Mouse (Mus musculus) forebrain, embryonic 14.5 days (tissue): ENCODE measurements around the gene Taar7f. TPM values are rescaled to one million over a fixed set of nuclear protein-coding genes. Genes with fewer than 3 reads are reported as not detected.
"Not testable (repeated sequence)": the region's sequence is repeated elsewhere in the genome, so short reads cannot be mapped to it uniquely, and the experiment has no call there.

Experiments used
- ATAC-seq: fragments of 200-750 bp; cut with Nextera tagmentation; 2 replicates; pipeline ENCODE4 v1.8.0; 2017; ENCODE audit warnings: mild to moderate bottlenecking, moderate library complexity
- DNase-seq: peaks from one replicate; pipeline ENCODE4 v3.0.0-alpha.2; 2015; ENCODE audit warnings: low spot score
- H3K27ac ChIP-seq: fragments of 300-500 bp; sonication (generic); 2 replicates; pipeline ENCODE4 v1.5.1; 2014; ENCODE audit warnings: low read depth, mild to moderate bottlenecking, control low read depth, low read length, moderate library complexity
- H3K27me3 ChIP-seq: fragments of 300-500 bp; sonication (generic); replicated peaks from 2 replicates; pipeline ENCODE4 v1.6.1; 2014; ENCODE audit warnings: low read length, control low read depth, mixed read lengths; ENCODE audit not compliant: control insufficient read depth, insufficient read depth
- H3K36me3 ChIP-seq: fragments of 300-500 bp; sonication (generic); 2 replicates; pipeline ENCODE4 v1.6.1; 2014; ENCODE audit warnings: low read length, control low read depth; ENCODE audit not compliant: control insufficient read depth, insufficient read depth
- H3K4me1 ChIP-seq: fragments of 300-500 bp; sonication (generic); 2 replicates; pipeline ENCODE4 v1.6.1; 2014; ENCODE audit warnings: antibody characterized with exemption, low read length, control low read depth; ENCODE audit not compliant: control insufficient read depth, insufficient read depth
- H3K4me2 ChIP-seq: fragments of 300-500 bp; sonication (generic); 2 replicates; pipeline ENCODE4 v1.6.1; 2014; ENCODE audit warnings: mild to moderate bottlenecking, control low read depth, low read length
- H3K4me3 ChIP-seq: fragments of 300-500 bp; sonication (generic); 2 replicates; pipeline ENCODE4 v1.5.1; 2014; ENCODE audit warnings: low read depth, low read length, control low read depth
- H3K9ac ChIP-seq: fragments of 300-500 bp; sonication (generic); 2 replicates; pipeline ENCODE4 v1.6.1; 2014; ENCODE audit warnings: mild to moderate bottlenecking, low read length, control low read depth, moderate library complexity
- H3K9me3 ChIP-seq: fragments of 300-500 bp; sonication (generic); replicated peaks from 2 replicates; pipeline ENCODE4 v1.6.1; 2016; ENCODE audit warnings: low read length, control low read depth, mixed read lengths; ENCODE audit not compliant: control insufficient read depth
- WGBS: fragments of 180-500 bp; shearing (Covaris S2); extraction: QIAGEN DNeasy Blood & Tissue Kit; methylation state at CpG from one replicate; pipeline ENCODE4 v1.1.7; 2014; 5-methylcytosine and 5-hydroxymethylcytosine counted together
- polyA plus RNA-seq: library from polyadenylated mRNA; unstranded; fragments of >200 nt; fragmentation: Nextera tagmentation; extraction: Ambion mirVana; gene quantifications from 2 replicates; pipeline ENCODE4 v1.2.1, GENCODE M21; 2014

The Taar7f gene
- polyA plus RNA-seq, 1 experiment from 2014 or later = not detected

- H3K9ac ChIP-seq = no peak overlapping the region
- no peaks in the 10 kb centered on the region for H3K4me1 ChIP-seq
- H3K4me3 ChIP-seq = no peak overlapping the region
- DNase-seq = no peak
- WGBS = 73% methylated on average over 5 of the region's 5 CpGs
- no peak overlapping the region for H3K4me2 ChIP-seq
- no peak overlapping the region for H3K27ac ChIP-seq
- no peaks in the 10 kb centered on the region for H3K27me3 ChIP-seq
- no peaks in the 10 kb centered on the region for H3K36me3 ChIP-seq
- no peaks in the 10 kb centered on the region for H3K9me3 ChIP-seq
- no peak for ATAC-seq
These were observed 2.7 kb downstream of the Taar7f start for GRCm38 (mm10) chr10:24052039-24052438.

- no peak for DNase-seq
- Histone ChIP-seq H3K4me3 (no peak overlapping the region), H3K4me2 (no peak overlapping the region), H3K9ac (no peak overlapping the region), H3K4me1 (no peaks in the 10 kb centered on the region), H3K27ac (no peak overlapping the region), H3K9me3 (no peaks in the 10 kb centered on the region), H3K36me3 (no peaks in the 10 kb centered on the region), H3K27me3 (no peaks in the 10 kb centered on the region)
- ATAC-seq = no peak
- WGBS = 80% methylated on average over 3 of the region's 3 CpGs
These were observed 9.7 kb downstream of the Taar7f start for GRCm38 (mm10) chr10:24058986-24059385.

GRCm38 (mm10) chr10:24074751-24075150 lies 25.4 kb downstream of the Taar7f start:
- H3K27ac ChIP-seq, DNase-seq, H3K4me3 ChIP-seq, H3K4me2 ChIP-seq, H3K9me3 ChIP-seq, H3K27me3 ChIP-seq, H3K9ac ChIP-seq, H3K4me1 ChIP-seq, ATAC-seq, H3K36me3 ChIP-seq: not testable (repeated sequence)
- 56% methylated on average over 2 of the region's 2 CpGs for WGBS

- DNase-seq, H3K4me1 ChIP-seq, H3K36me3 ChIP-seq, H3K27ac ChIP-seq, H3K9ac ChIP-seq, ATAC-seq, H3K27me3 ChIP-seq, H3K4me2 ChIP-seq, H3K9me3 ChIP-seq, H3K4me3 ChIP-seq: not testable (repeated sequence)
- 82% methylated on average over 2 of the region's 4 CpGs for WGBS
These were observed 26.9 kb downstream of the Taar7f start, which contains the start of gene Taar8a for GRCm38 (mm10) chr10:24076200-24076599. Taar8a (plus strand) TSS chr10:24076500.

GRCm38 (mm10) chr10:24080166-24080565 lies 30.9 kb downstream of the Taar7f start:
- DNase-seq = peak; percentile 61

GRCm38 (mm10) chr10:24085936-24086335 lies 36.6 kb downstream of the Taar7f start:
- no peak overlapping the region for H3K27ac ChIP-seq
- WGBS = 26% methylated on average over 5 of the region's 5 CpGs
- H3K27me3 ChIP-seq = no peaks in the 10 kb centered on the region
- no peaks in the 10 kb centered on the region for H3K36me3 ChIP-seq
- H3K9ac ChIP-seq = no peak overlapping the region
- no peaks in the 10 kb centered on the region for H3K4me1 ChIP-seq
- no peak for ATAC-seq
- no peaks in the 10 kb centered on the region for H3K9me3 ChIP-seq
- no peak overlapping the region for H3K4me2 ChIP-seq
- no peak for DNase-seq
- H3K4me3 ChIP-seq = no peak overlapping the region

More at GRCm38 (mm10) chr10:24080166-24080565, 30.9 kb downstream of the Taar7f start:
- no peaks in the 10 kb centered on the region for H3K27me3 ChIP-seq
- H3K36me3 ChIP-seq = no peaks in the 10 kb centered on the region
- H3K9ac ChIP-seq = no peak overlapping the region
- H3K4me1 ChIP-seq = no peaks in the 10 kb centered on the region
- no peaks in the 10 kb centered on the region for H3K9me3 ChIP-seq
- no peak overlapping the region for H3K27ac ChIP-seq
- H3K4me3 ChIP-seq = no peak overlapping the region
- WGBS = 45% methylated on average over 3 of the region's 3 CpGs
- H3K4me2 ChIP-seq = no peak overlapping the region
- no peak for ATAC-seq

GRCm38 (mm10) chr10:24086555-24086954 lies 37.2 kb downstream of the Taar7f start:
- no peaks in the 10 kb centered on the region for H3K9me3 ChIP-seq
- WGBS = 90% methylated on average over 5 of the region's 5 CpGs
- H3K4me3 ChIP-seq = no peak overlapping the region
- no peaks in the 10 kb centered on the region for H3K4me1 ChIP-seq
- DNase-seq (no peak), ATAC-seq (no peak)
- no peak overlapping the region for H3K4me2 ChIP-seq
- no peak overlapping the region for H3K9ac ChIP-seq
- H3K27ac ChIP-seq = no peak overlapping the region
- H3K27me3 ChIP-seq = no peaks in the 10 kb centered on the region
- no peaks in the 10 kb centered on the region for H3K36me3 ChIP-seq

- H3K27ac ChIP-seq = no peak overlapping the region
- no peak overlapping the region for H3K4me2 ChIP-seq
- 88% methylated on average over 2 of the region's 2 CpGs for WGBS
- no peaks in the 10 kb centered on the region for H3K36me3 ChIP-seq
- H3K4me3 ChIP-seq = no peak overlapping the region
- no peak overlapping the region for H3K9ac ChIP-seq
- H3K27me3 ChIP-seq = no peaks in the 10 kb centered on the region
- DNase-seq (no peak), ATAC-seq (no peak)
- no peaks in the 10 kb centered on the region for H3K9me3 ChIP-seq
- no peaks in the 10 kb centered on the region for H3K4me1 ChIP-seq
These were observed 37.9 kb downstream of the Taar7f start for GRCm38 (mm10) chr10:24087168-24087567.

GRCm38 (mm10) chr10:24092194-24092593 lies 42.9 kb downstream of the Taar7f start, which contains the start of gene Taar8b:
Taar8b (minus strand) TSS chr10:24092294.
- Histone ChIP-seq H3K27me3 (no peaks in the 10 kb centered on the region), H3K4me1 (no peaks in the 10 kb centered on the region), H3K4me2 (no peak within 1 kb of the TSS), H3K36me3 (no peaks in the 10 kb centered on the region), H3K9me3 (no peaks in the 10 kb centered on the region), H3K9ac (no peak within 1 kb of the TSS), H3K27ac (no peak within 1 kb of the TSS), H3K4me3 (no peak within 1 kb of the TSS)
- ATAC-seq = no peak
- WGBS = 84% methylated on average over 2 of the region's 2 CpGs
- no peak for DNase-seq
